Mouse (Mus musculus): ENCODE results near the gene C9.

DNA sequence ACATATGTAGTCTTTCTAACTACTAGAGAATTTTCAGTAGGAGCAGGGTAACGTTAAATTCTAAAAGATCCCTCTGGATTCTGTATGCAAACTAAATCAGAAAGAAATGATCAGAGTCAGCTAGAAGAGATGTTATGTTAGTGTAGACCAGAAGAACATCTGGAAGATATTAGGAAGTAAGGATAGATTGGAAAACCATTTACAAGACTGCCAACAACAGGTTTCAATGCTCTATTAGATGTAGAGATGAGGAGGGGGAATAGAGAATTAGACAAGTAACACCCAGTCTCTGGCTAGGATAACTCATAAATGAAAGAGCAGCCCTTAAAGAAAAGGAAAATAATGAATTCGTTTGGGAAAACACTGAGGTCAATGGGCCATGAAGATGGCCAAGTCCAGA lies 9.3 kb downstream of the C9 start:
- TF ChIP-seq CTCF (IDR thresholded peaks at IDR 0.05; ENCODE audit: low read depth, low read length) (no peak), GATA1 (IDR thresholded peaks at IDR 0.05; ENCODE audit: borderline replicate concordance, low read length) (no peak), TAL1 (conservative IDR thresholded peaks at IDR 0.05; ENCODE audit: low read depth, low read length) (no peak), GATA2 (IDR thresholded peaks at IDR 0.05; ENCODE audit: borderline replicate concordance, low read depth, low read length) (no peak)
